Mouse (Mus musculus) G1E (cell line): ENCODE data around the gene Klf12.

Experiments used
- CTCF ChIP-seq: IDR thresholded peaks from 2 replicates; pipeline ENCODE4 v1.5.1; 2012; ENCODE audit warnings: low read depth, low read length, inconsistent platforms, mixed read lengths
- GATA1 ChIP-seq: IDR thresholded peaks from 2 replicates; pipeline ENCODE4 v1.6.1; 2012; ENCODE audit warnings: borderline replicate concordance, low read length, inconsistent platforms, mixed read lengths
- GATA2 ChIP-seq: IDR thresholded peaks from 2 replicates; pipeline ENCODE4 v1.6.1; 2012; ENCODE audit warnings: low read depth, low read length, inconsistent platforms, borderline replicate concordance
- POLR2AphosphoS5 ChIP-seq: IDR thresholded peaks from 2 replicates; pipeline ENCODE4 v1.6.1; 2012; ENCODE audit warnings: low read depth, low read length, inconsistent platforms; ENCODE audit not compliant: insufficient replicate concordance
- TAL1 ChIP-seq: conservative IDR thresholded peaks from 2 replicates; pipeline ENCODE4 v1.6.1; 2012; ENCODE audit warnings: low read depth, low read length, inconsistent platforms, mixed read lengths

- TF ChIP-seq CTCF = no peak
- TF ChIP-seq GATA2 = no peak
- no peak for TF ChIP-seq GATA1
- no peak for TF ChIP-seq TAL1
- no peak for TF ChIP-seq POLR2AphosphoS5
Observed at GRCm38 (mm10) chr14:100300905-100301304, 16.4 kb upstream of the Klf12 start.
